Mouse (Mus musculus) thymus, postnatal 25 days (tissue): ENCODE data around the gene Ucp3.

ENCODE experiments used
- DNase-seq: peaks from one replicate; pipeline ENCODE4 v3.0.0; 2022

The Ucp3 gene

GRCm38 (mm10) chr7:100501844-100502373 lies 29.1 kb downstream of the Ucp3 start:
- DNase-seq = no peak

- no peak for DNase-seq
Observed at GRCm38 (mm10) chr7:100502374-100502922, 29.7 kb downstream of the Ucp3 start.

GRCm38 (mm10) chr7:100503076-100503475 lies 30.3 kb downstream of the Ucp3 start:
- DNase-seq = peak; percentile 44

- no peak for DNase-seq
Observed at GRCm38 (mm10) chr7:100504740-100505487, 32.1 kb downstream of the Ucp3 start.

- no peak for DNase-seq
Observed at GRCm38 (mm10) chr7:100506494-100506893, 33.7 kb downstream of the Ucp3 start.

GRCm38 (mm10) chr7:100508670-100509069 lies 35.9 kb downstream of the Ucp3 start:
- DNase-seq = no peak

- no peak for DNase-seq
Observed at GRCm38 (mm10) chr7:100511602-100512001, 38.8 kb downstream of the Ucp3 start.

GRCm38 (mm10) chr7:100514573-100514972 lies 41.8 kb downstream of the Ucp3 start, which contains the start of gene Dnajb13:
Gene Dnajb13, minus strand, starts transcription at chr7:100514960.
- no peak for DNase-seq

- DNase-seq = no peak
Observed at GRCm38 (mm10) chr7:100520204-100520603, 47.4 kb downstream of the Ucp3 start.

GRCm38 (mm10) chr7:100520663-100521285 lies 48.0 kb downstream of the Ucp3 start:
- DNase-seq = peak; percentile 78

GRCm38 (mm10) chr7:100522222-100522621 lies 49.4 kb downstream of the Ucp3 start:
- no peak for DNase-seq

GRCm38 (mm10) chr7:100524669-100525068 lies 51.9 kb downstream of the Ucp3 start:
- DNase-seq = no peak

- DNase-seq = no peak
Observed at GRCm38 (mm10) chr7:100530766-100531165, 58.0 kb downstream of the Ucp3 start.

- DNase-seq = no peak
Observed at GRCm38 (mm10) chr7:100533503-100533902, 60.7 kb downstream of the Ucp3 start.

- DNase-seq = no peak
Observed at GRCm38 (mm10) chr7:100534216-100534615, 61.4 kb downstream of the Ucp3 start.

GRCm38 (mm10) chr7:100535831-100536230 lies 63.0 kb downstream of the Ucp3 start:
- DNase-seq = no peak
